Mouse (Mus musculus): ENCODE measurements around the gene Alg10b. TPM values are rescaled to one million over a fixed set of nuclear protein-coding genes. Genes with fewer than 3 reads are reported as not detected.

Gene Alg10b
- polyA plus RNA-seq, 1 experiment from 2014 or later, result 39.1 TPM

Small RNA genes within 50 kb of the gene (microRNA-seq; reads per million reads assigned to microRNA genes)
- not detected for gene Mir7648

All from neural tube, embryonic 15.5 days (tissue).